Mouse (Mus musculus): Measurements from ENCODE around the gene Lemd2. TPM values are rescaled to one million over a fixed set of nuclear protein-coding genes. Genes with fewer than 3 reads are reported as not detected.
"Not testable (repeated sequence)": the region's sequence is repeated elsewhere in the genome, so short reads cannot be mapped to it uniquely, and the experiment has no call there.

The Lemd2 gene
- polyA plus RNA-seq, 1 experiment from 2014 or later, result 22.3 TPM

- no peak overlapping the region for H3K4me2 ChIP-seq (replicated peaks)
- WGBS, result 82% methylated on average over 8 of the region's 8 CpGs
- no peak for ATAC-seq (replicated peaks)
- H3K27me3 ChIP-seq, result no peaks in the 10 kb centered on the region
- H3K4me3 ChIP-seq, result no peak overlapping the region
- no peaks in the 10 kb centered on the region for H3K9me3 ChIP-seq
- H3K9ac ChIP-seq (replicated peaks), result no peak overlapping the region
- no peak overlapping the region for H3K27ac ChIP-seq (replicated peaks)
- no peaks in the 10 kb centered on the region for H3K36me3 ChIP-seq
- peaks cover 31% of the 10 kb centered on the region for H3K4me1 ChIP-seq
Measured at GRCm38 (mm10) chr17:27237731-27238130, 33.5 kb upstream of the Lemd2 start.

GRCm38 (mm10) chr17:27233298-27233697 is 29.0 kb upstream of the Lemd2 start:
- no peak for ATAC-seq (replicated peaks)
- WGBS, result 80% methylated on average over 7 of the region's 7 CpGs
- H3K27ac ChIP-seq (replicated peaks), result no peak overlapping the region
- H3K4me2 ChIP-seq (replicated peaks), result no peak overlapping the region
- no peaks in the 10 kb centered on the region for H3K9me3 ChIP-seq
- H3K36me3 ChIP-seq, result no peaks in the 10 kb centered on the region
- H3K27me3 ChIP-seq, result 0 out of 2 replicates have a peak, but pooled peaks cover 6% of the 10 kb centered on the region
- H3K4me1 ChIP-seq, result peaks cover 12% of the 10 kb centered on the region
- no peak overlapping the region for H3K4me3 ChIP-seq
- no peak overlapping the region for H3K9ac ChIP-seq (replicated peaks)

- no peak for ATAC-seq (replicated peaks)
- H3K36me3 ChIP-seq, result no peaks in the 10 kb centered on the region
- H3K9me3 ChIP-seq, result no peaks in the 10 kb centered on the region
- H3K27me3 ChIP-seq, result 0 out of 2 replicates have a peak, but pooled peaks cover 11% of the 10 kb centered on the region
- H3K9ac ChIP-seq (replicated peaks), result no peak overlapping the region
- 90% methylated on average over 3 of the region's 3 CpGs for WGBS
- H3K4me1 ChIP-seq, result peaks cover 23% of the 10 kb centered on the region
- no peak overlapping the region for H3K4me2 ChIP-seq (replicated peaks)
- no peak overlapping the region for H3K4me3 ChIP-seq
- no peak overlapping the region for H3K27ac ChIP-seq (replicated peaks)
Measured at GRCm38 (mm10) chr17:27232176-27232575, 27.9 kb upstream of the Lemd2 start.

- not testable (repeated sequence) for H3K4me2 ChIP-seq (replicated peaks); H3K9ac ChIP-seq (replicated peaks); ATAC-seq (replicated peaks); H3K9me3 ChIP-seq; H3K4me3 ChIP-seq; H3K27ac ChIP-seq (replicated peaks); H3K36me3 ChIP-seq
- Histone ChIP-seq H3K4me1 (peaks cover 23% of the 10 kb centered on the region), H3K27me3 (0 out of 2 replicates have a peak, but pooled peaks cover 11% of the 10 kb centered on the region)
- WGBS, result 88% methylated on average over 4 of the region's 4 CpGs
Measured at GRCm38 (mm10) chr17:27231586-27231985, 27.3 kb upstream of the Lemd2 start.

- WGBS, result 51% methylated on average over 6 of the region's 6 CpGs
- no peaks in the 10 kb centered on the region for H3K9me3 ChIP-seq
- peaks cover 23% of the 10 kb centered on the region for H3K4me1 ChIP-seq
- H3K27me3 ChIP-seq, result 0 out of 2 replicates have a peak, but pooled peaks cover 11% of the 10 kb centered on the region
- no peak for ATAC-seq (replicated peaks)
- no peaks in the 10 kb centered on the region for H3K36me3 ChIP-seq
- H3K9ac ChIP-seq (replicated peaks), result no peak overlapping the region
- no peak overlapping the region for H3K4me2 ChIP-seq (replicated peaks)
- H3K4me3 ChIP-seq, result no peak overlapping the region
- H3K27ac ChIP-seq (replicated peaks), result no peak overlapping the region
Measured at GRCm38 (mm10) chr17:27231146-27231503, 26.9 kb upstream of the Lemd2 start.

- H3K36me3 ChIP-seq, result no peaks in the 10 kb centered on the region
- H3K9me3 ChIP-seq, result no peaks in the 10 kb centered on the region
- H3K27me3 ChIP-seq, result 0 out of 2 replicates have a peak, but pooled peaks cover 11% of the 10 kb centered on the region
- no peak overlapping the region for H3K27ac ChIP-seq (replicated peaks)
- ATAC-seq (replicated peaks), result no peak
- H3K9ac ChIP-seq (replicated peaks), result no peak overlapping the region
- WGBS, result 57% methylated on average over 8 of the region's 8 CpGs
- H3K4me1 ChIP-seq, result peaks cover 28% of the 10 kb centered on the region
- no peak overlapping the region for H3K4me2 ChIP-seq (replicated peaks)
- H3K4me3 ChIP-seq, result no peak overlapping the region
Measured at GRCm38 (mm10) chr17:27230455-27231145, 26.3 kb upstream of the Lemd2 start.

- no peaks in the 10 kb centered on the region for H3K9me3 ChIP-seq
- WGBS, result 9% methylated on average over 14 of the region's 14 CpGs
- ATAC-seq (replicated peaks), result no peak
Measured at GRCm38 (mm10) chr17:27229710-27230454, 25.6 kb upstream of the Lemd2 start.

GRCm38 (mm10) chr17:27228216-27228915 is 24.1 kb upstream of the Lemd2 start:
- ATAC-seq (replicated peaks), result no peak
- Histone ChIP-seq H3K4me1 (peaks cover 32% of the 10 kb centered on the region), H3K36me3 (no peaks in the 10 kb centered on the region), H3K9ac (replicated peaks) (no peak overlapping the region), H3K27ac (replicated peaks) (no peak overlapping the region), H3K4me3 (no peak overlapping the region), H3K9me3 (no peaks in the 10 kb centered on the region), H3K27me3 (0 out of 2 replicates have a peak, but pooled peaks cover 11% of the 10 kb centered on the region), H3K4me2 (replicated peaks) (no peak overlapping the region)
- WGBS, result 17% methylated on average over 11 of the region's 11 CpGs

More at GRCm38 (mm10) chr17:27229710-27230454, 25.6 kb upstream of the Lemd2 start:
- H3K4me3 ChIP-seq, result no peak overlapping the region
- no peak overlapping the region for H3K4me2 ChIP-seq (replicated peaks)
- no peaks in the 10 kb centered on the region for H3K36me3 ChIP-seq
- no peak overlapping the region for H3K9ac ChIP-seq (replicated peaks)
- H3K4me1 ChIP-seq, result peaks cover 30% of the 10 kb centered on the region
- H3K27ac ChIP-seq (replicated peaks), result no peak overlapping the region
- 0 out of 2 replicates have a peak, but pooled peaks cover 11% of the 10 kb centered on the region for H3K27me3 ChIP-seq

GRCm38 (mm10) chr17:27227258-27227657 is 23.0 kb upstream of the Lemd2 start:
- no peak overlapping the region for H3K9ac ChIP-seq (replicated peaks)
- 0 out of 2 replicates have a peak, but pooled peaks cover 11% of the 10 kb centered on the region for H3K27me3 ChIP-seq
- H3K9me3 ChIP-seq, result no peaks in the 10 kb centered on the region
- no peak for ATAC-seq (replicated peaks)
- no peak overlapping the region for H3K4me3 ChIP-seq
- H3K4me2 ChIP-seq (replicated peaks), result no peak overlapping the region
- no peak overlapping the region for H3K27ac ChIP-seq (replicated peaks)
- H3K4me1 ChIP-seq, result peaks cover 32% of the 10 kb centered on the region
- 48% methylated on average over 7 of the region's 7 CpGs for WGBS
- H3K36me3 ChIP-seq, result no peaks in the 10 kb centered on the region

- Histone ChIP-seq H3K27ac (replicated peaks) (no peak overlapping the region), H3K4me1 (peaks cover 32% of the 10 kb centered on the region), H3K9ac (replicated peaks) (no peak overlapping the region)
Measured at GRCm38 (mm10) chr17:27226701-27227100, 22.4 kb upstream of the Lemd2 start.

GRCm38 (mm10) chr17:27225801-27226200 is 21.5 kb upstream of the Lemd2 start:
- H3K4me3 ChIP-seq, result no peak overlapping the region
- H3K4me1 ChIP-seq, result peaks cover 32% of the 10 kb centered on the region
- H3K9ac ChIP-seq (replicated peaks), result no peak overlapping the region
- 38% methylated on average over 10 of the region's 10 CpGs for WGBS
- no peaks in the 10 kb centered on the region for H3K36me3 ChIP-seq
- H3K9me3 ChIP-seq, result no peaks in the 10 kb centered on the region
- H3K27me3 ChIP-seq, result 0 out of 2 replicates have a peak, but pooled peaks cover 11% of the 10 kb centered on the region
- ATAC-seq (replicated peaks), result no peak
- no peak overlapping the region for H3K27ac ChIP-seq (replicated peaks)
- no peak overlapping the region for H3K4me2 ChIP-seq (replicated peaks)

More at GRCm38 (mm10) chr17:27226701-27227100, 22.4 kb upstream of the Lemd2 start:
- Histone ChIP-seq H3K4me2 (replicated peaks) (no peak overlapping the region), H3K36me3 (no peaks in the 10 kb centered on the region), H3K9me3 (no peaks in the 10 kb centered on the region), H3K4me3 (no peak overlapping the region), H3K27me3 (0 out of 2 replicates have a peak, but pooled peaks cover 11% of the 10 kb centered on the region)
- no peak for ATAC-seq (replicated peaks)
- WGBS, result 39% methylated on average over 3 of the region's 3 CpGs

- H3K27ac ChIP-seq (replicated peaks), result no peak overlapping the region
- peaks cover 29% of the 10 kb centered on the region for H3K4me1 ChIP-seq
- no peak overlapping the region for H3K4me3 ChIP-seq
- H3K27me3 ChIP-seq, result 0 out of 2 replicates have a peak, but pooled peaks cover 7% of the 10 kb centered on the region
- no peak overlapping the region for H3K4me2 ChIP-seq (replicated peaks)
- 84% methylated on average over 6 of the region's 6 CpGs for WGBS
- no peak overlapping the region for H3K9ac ChIP-seq (replicated peaks)
- ATAC-seq (replicated peaks), result no peak
- no peaks in the 10 kb centered on the region for H3K36me3 ChIP-seq
- H3K9me3 ChIP-seq, result no peaks in the 10 kb centered on the region
Measured at GRCm38 (mm10) chr17:27223821-27224220, 19.6 kb upstream of the Lemd2 start.
